Mouse (Mus musculus) MEL (cell line): Measurements from ENCODE around the gene Sh3tc1. TPM values are rescaled to one million over a fixed set of nuclear protein-coding genes. Genes with fewer than 3 reads are reported as not detected.

ENCODE experiments used
- DNase-seq: peaks from one replicate; pipeline ENCODE4 v3.0.0; 2011; ENCODE audit warnings: low read depth, low spot score
- H3K27ac ChIP-seq: 2 replicates; pipeline ENCODE4 v1.5.1; 2012; ENCODE audit warnings: low read depth, mild to moderate bottlenecking, control low read depth, low read length, moderate library complexity; ENCODE audit not compliant: control insufficient read depth
- H3K27me3 ChIP-seq, 2 experiments: fragments of 150-350 bp in 1 of 2; sonication (generic) in 1 of 2; 2 replicates each; pipeline ENCODE4 v1.6.1; 2012; ENCODE audit warnings: low read length in 2 of 2, mild to moderate bottlenecking in 2 of 2, improper control_type of control experiment in 1 of 2, moderate library complexity in 1 of 2; ENCODE audit not compliant: insufficient read depth in 2 of 2, control insufficient read depth in 1 of 2
- H3K36me3 ChIP-seq, 2 experiments: 2 replicates each; pipeline ENCODE4 v1.6.1; 2012 to 2014; ENCODE audit warnings: low read length in 2 of 2, improper control_type of control experiment in 1 of 2, inconsistent platforms in 1 of 2, mild to moderate bottlenecking in 1 of 2; ENCODE audit not compliant: insufficient read depth in 2 of 2, control insufficient read depth in 1 of 2
- H3K4me1 ChIP-seq, 2 experiments: fragments of 150-350 bp in 1 of 2; sonication (generic) in 1 of 2; 2 replicates each; pipeline ENCODE4 v1.6.1; 2012; ENCODE audit warnings: low read length in 2 of 2, improper control_type of control experiment in 1 of 2, mild to moderate bottlenecking in 1 of 2; ENCODE audit not compliant: insufficient read depth in 2 of 2, control insufficient read depth in 1 of 2
- H3K4me3 ChIP-seq, 2 experiments: fragments of 150-350 bp in 1 of 2; sonication (generic) in 1 of 2; 2 replicates each; pipeline ENCODE4 v1.5.1; 2012; ENCODE audit warnings: low read depth in 2 of 2, low read length in 2 of 2, mild to moderate bottlenecking in 2 of 2, moderate library complexity in 2 of 2, control low read depth in 1 of 2, improper control_type of control experiment in 1 of 2; ENCODE audit not compliant: control insufficient read depth in 1 of 2, insufficient read depth in 1 of 2
- H3K79me2 ChIP-seq: 2 replicates; pipeline ENCODE4 v1.6.1; 2012; ENCODE audit warnings: mild to moderate bottlenecking, low read length, moderate library complexity; ENCODE audit not compliant: control insufficient read depth, poor library complexity, insufficient read depth
- H3K9ac ChIP-seq: 2 replicates; pipeline ENCODE4 v1.6.1; 2012; ENCODE audit warnings: low read depth, mild to moderate bottlenecking, control low read depth, low read length, moderate library complexity; ENCODE audit not compliant: control insufficient read depth, poor library complexity, severe bottlenecking
- H3K9me3 ChIP-seq: fragments of 150-350 bp; sonication (generic); replicated peaks from 2 replicates; pipeline ENCODE4 v1.6.1; 2012; ENCODE audit warnings: mild to moderate bottlenecking, low read length, improper control_type of control experiment, moderate library complexity; ENCODE audit not compliant: insufficient read depth
- BHLHE40 ChIP-seq: IDR thresholded peaks from 2 replicates; pipeline ENCODE4 v1.6.1; 2012; ENCODE audit warnings: low read depth, mild to moderate bottlenecking, inconsistent platforms, low read length, improper control_type of control experiment, borderline replicate concordance
- CHD1 ChIP-seq: IDR thresholded peaks from 2 replicates; pipeline ENCODE4 v1.6.1; 2012; ENCODE audit warnings: low read depth, mild to moderate bottlenecking, inconsistent platforms, low read length, improper control_type of control experiment
- CHD2 ChIP-seq: IDR thresholded peaks from 2 replicates; pipeline ENCODE4 v1.6.1; 2011; ENCODE audit warnings: low read length, improper control_type of control experiment
- CTCF ChIP-seq, 3 experiments: IDR thresholded peaks in 2 of 3; conservative IDR thresholded peaks in 1 of 3; 2 replicates each; pipeline ENCODE4 v1.5.1; 2011 to 2012; ENCODE audit warnings: low read length in 3 of 3, low read depth in 2 of 3, mild to moderate bottlenecking in 2 of 3, improper control_type of control experiment in 1 of 3, inconsistent platforms in 1 of 3, mixed read lengths in 1 of 3, moderate library complexity in 1 of 3; ENCODE audit not compliant: control insufficient read depth in 1 of 3, insufficient read depth in 1 of 3, poor library complexity in 1 of 3, severe bottlenecking in 1 of 3
- E2F4 ChIP-seq: IDR thresholded peaks from 2 replicates; pipeline ENCODE4 v1.6.1; 2011; ENCODE audit warnings: low read depth, low read length, improper control_type of control experiment, borderline replicate concordance
- ETS1 ChIP-seq: IDR thresholded peaks from 2 replicates; pipeline ENCODE4 v1.6.1; 2012; ENCODE audit warnings: low read depth, mild to moderate bottlenecking, inconsistent platforms, low read length, improper control_type of control experiment, moderate library complexity
- GABPA ChIP-seq: IDR thresholded peaks from 2 replicates; pipeline ENCODE4 v1.6.1; 2012; ENCODE audit warnings: low read depth, mild to moderate bottlenecking, inconsistent platforms, low read length, improper control_type of control experiment, moderate library complexity
- HCFC1 ChIP-seq: IDR thresholded peaks from 2 replicates; pipeline ENCODE4 v1.6.1; 2012; ENCODE audit warnings: low read depth, mild to moderate bottlenecking, inconsistent platforms, low read length, improper control_type of control experiment, moderate library complexity
- MAFK ChIP-seq: IDR thresholded peaks from 2 replicates; pipeline ENCODE4 v1.6.1; 2011; ENCODE audit warnings: low read depth, mild to moderate bottlenecking, low read length, improper control_type of control experiment, borderline replicate concordance
- MAX ChIP-seq: IDR thresholded peaks from 2 replicates; pipeline ENCODE4 v1.6.1; 2011; ENCODE audit warnings: low read length, improper control_type of control experiment
- NRF1 ChIP-seq: IDR thresholded peaks from 2 replicates; pipeline ENCODE4 v1.6.1; 2014; ENCODE audit warnings: low read depth, mild to moderate bottlenecking, inconsistent platforms, low read length, improper control_type of control experiment, moderate library complexity; ENCODE audit not compliant: poor library complexity, insufficient read depth, severe bottlenecking
- POLR2A ChIP-seq, 2 experiments: IDR thresholded peaks; 2 replicates each; pipeline ENCODE4 v1.6.1; 2011 to 2012; ENCODE audit warnings: low read length in 2 of 2, mild to moderate bottlenecking in 2 of 2, control low read depth in 1 of 2, improper control_type of control experiment in 1 of 2, low read depth in 1 of 2, moderate library complexity in 1 of 2; ENCODE audit not compliant: control insufficient read depth in 1 of 2, insufficient read depth in 1 of 2, poor library complexity in 1 of 2
- POLR2AphosphoS5 ChIP-seq: IDR thresholded peaks from 2 replicates; pipeline ENCODE4 v1.6.1; 2012; ENCODE audit warnings: low read depth, borderline replicate concordance, mild to moderate bottlenecking, inconsistent platforms, low read length, moderate library complexity, mixed read lengths
- RCOR1 ChIP-seq: IDR thresholded peaks from 2 replicates; pipeline ENCODE4 v1.6.1; 2012; ENCODE audit warnings: low read depth, mild to moderate bottlenecking, inconsistent platforms, low read length, improper control_type of control experiment
- SIN3A ChIP-seq: IDR thresholded peaks from 2 replicates; pipeline ENCODE4 v1.6.1; 2012; ENCODE audit warnings: low read length, improper control_type of control experiment, inconsistent platforms
- SMC3 ChIP-seq: IDR thresholded peaks from 2 replicates; pipeline ENCODE4 v1.6.1; 2011; ENCODE audit warnings: low read depth, low read length, improper control_type of control experiment
- polyA plus RNA-seq, 2 experiments: library from polyadenylated mRNA; stranded (reverse) in 1 of 2; unstranded in 1 of 2; fragments of >175 nt in 1 of 2; fragments of >200 nt in 1 of 2; gene quantifications; 2 replicates each; pipeline versions ENCODE4 v1.2.1 to v1.2.4; 2012; ENCODE audit warnings: low replicate concordance in 2 of 2, low read depth in 1 of 2; ENCODE audit not compliant: insufficient read length in 2 of 2, insufficient read depth in 1 of 2, missing spikeins in 1 of 2
- total RNA-seq: library from RNA; depleted of rRNA; stranded (reverse); fragments of 300-350 nt; gene quantifications from 2 replicates; pipeline ENCODE4 v1.2.3, GENCODE M21; 2012

Gene Sh3tc1
- total and polyA plus RNA-seq, 3 experiments = not detected

DNA sequence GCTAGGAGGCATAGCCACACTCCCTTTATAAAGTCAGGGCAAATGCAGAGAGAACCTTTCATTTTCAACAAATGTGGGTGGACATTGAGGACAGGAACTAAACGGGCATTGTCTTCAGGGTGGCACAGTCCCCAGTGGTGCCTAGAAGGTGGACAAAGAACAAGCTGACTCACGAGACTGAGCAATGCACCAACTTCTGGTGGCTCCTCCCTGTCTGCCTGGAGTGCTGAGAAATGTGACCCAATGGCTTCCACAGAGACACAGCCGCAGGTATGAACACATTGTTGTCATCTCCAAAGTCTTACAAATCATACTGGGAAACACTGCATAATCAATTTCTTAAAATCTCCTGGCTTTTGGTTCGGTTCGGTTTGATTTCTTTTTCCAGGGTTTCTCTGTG, 22.3 kb downstream of the Sh3tc1 start:
- Histone ChIP-seq H3K9ac (no peak overlapping the region), H3K27ac (no peak overlapping the region), H3K36me3 (no peaks in the 10 kb centered on the region), H3K4me1 (no peaks in the 10 kb centered on the region), H3K79me2 (no peaks in the 10 kb centered on the region), H3K9me3 (no peaks in the 10 kb centered on the region; the same call in 1 of the 2 replicates), H3K27me3 (no peaks in the 10 kb centered on the region), H3K4me3 (no peak overlapping the region)
- TF ChIP-seq MAFK = no peak
- TF ChIP-seq POLR2AphosphoS5 = no peak
- no peak for TF ChIP-seq CTCF (IDR thresholded peaks at IDR 0.05 in 2 of 3, conservative IDR thresholded peaks at IDR 0.05 in 1 of 3; ENCODE audit: control insufficient read depth in 1 of 3, insufficient read depth in 1 of 3, low read depth in 2 of 3, low read length in 3 of 3, poor library complexity in 1 of 3, severe bottlenecking in 1 of 3)
- no peak for TF ChIP-seq ETS1
- no peak for TF ChIP-seq SMC3
- TF ChIP-seq GABPA = no peak
- no peak for TF ChIP-seq SIN3A
- no peak for TF ChIP-seq E2F4
- no peak for TF ChIP-seq RCOR1
- no peak for TF ChIP-seq CHD2
- no peak for TF ChIP-seq CHD1
- TF ChIP-seq HCFC1 = no peak
- TF ChIP-seq BHLHE40 = no peak
- TF ChIP-seq MAX = no peak
- no peak for DNase-seq

- no peak overlapping the region for H3K4me3 ChIP-seq
- DNase-seq = no peak
- H3K79me2 ChIP-seq = no peaks in the 10 kb centered on the region
- no peak overlapping the region for H3K9ac ChIP-seq
- H3K9me3 ChIP-seq = no peaks in the 10 kb centered on the region
- H3K27me3 ChIP-seq = no peaks in the 10 kb centered on the region
- H3K4me1 ChIP-seq = no peaks in the 10 kb centered on the region
- TF ChIP-seq POLR2A (IDR thresholded peaks at IDR 0.05; ENCODE audit: control insufficient read depth in 1 of 2, insufficient read depth in 1 of 2, low read depth in 1 of 2, low read length in 2 of 2, poor library complexity in 1 of 2) (no peak), SMC3 (no peak), NRF1 (no peak)
- H3K27ac ChIP-seq = no peak overlapping the region
- H3K36me3 ChIP-seq = no peaks in the 10 kb centered on the region
Measured at GRCm38 (mm10) chr5:35713649-35714354, 26.0 kb downstream of the Sh3tc1 start.
